Mouse (Mus musculus) monocyte, adult 5-6 weeks (primary cell): ENCODE results near the gene Dclre1b. TPM values are rescaled to one million over a fixed set of nuclear protein-coding genes. Genes with fewer than 3 reads are reported as not detected.
"Not testable (repeated sequence)": the region's sequence is repeated elsewhere in the genome, so short reads cannot be mapped to it uniquely, and the experiment has no call there.

Experiments used
- ATAC-seq: fragments of 153-309, 156-312 bp; replicated peaks from 2 replicates; pipeline ENCODE4 v1.8.0; 2017; ENCODE audit warnings: mild to moderate bottlenecking; ENCODE audit not compliant: low TSS enrichment, insufficient number of reproducible peaks, severe bottlenecking, poor library complexity, low FRiP score
- total RNA-seq: library from RNA; stranded (forward); fragments of 200-1000, 200-491, 200-594 nt; gene quantifications from 3 replicates; pipeline ENCODE4 v1.2.3, GENCODE M21; 2017

Gene Dclre1b
- total RNA-seq, 1 experiment from 2014 or later: 14.9 TPM

- ATAC-seq: not testable (repeated sequence)
Observed at GRCm38 (mm10) chr3:103830681-103831080, 21.4 kb upstream of the Dclre1b start.

- ATAC-seq: no peak
Observed at GRCm38 (mm10) chr3:103829036-103829435, 19.8 kb upstream of the Dclre1b start.

GRCm38 (mm10) chr3:103827548-103827947 is 18.3 kb upstream of the Dclre1b start:
- no peak for ATAC-seq

GRCm38 (mm10) chr3:103810967-103811366 is 1.7 kb upstream of the Dclre1b start:
- ATAC-seq: no peak

- ATAC-seq: peak; percentile 47
Observed at GRCm38 (mm10) chr3:103809799-103810150, 531 bp upstream of the Dclre1b start.

- no peak for ATAC-seq
Observed at GRCm38 (mm10) chr3:103805671-103806070, 3.6 kb downstream of the Dclre1b start.

- no peak for ATAC-seq
Observed at GRCm38 (mm10) chr3:103802861-103803260, 6.4 kb downstream of the Dclre1b start.

- peak; percentile 92 for ATAC-seq
Observed at GRCm38 (mm10) chr3:103801631-103802531, 7.4 kb downstream of the Dclre1b start.

GRCm38 (mm10) chr3:103799507-103799906 is 9.7 kb downstream of the Dclre1b start:
- ATAC-seq: no peak

GRCm38 (mm10) chr3:103796389-103796788 is 12.9 kb downstream of the Dclre1b start:
- ATAC-seq: no peak

- no peak for ATAC-seq
Observed at GRCm38 (mm10) chr3:103792566-103792965, 16.7 kb downstream of the Dclre1b start.

- not testable (repeated sequence) for ATAC-seq
Observed at GRCm38 (mm10) chr3:103792111-103792406, 17.2 kb downstream of the Dclre1b start.

- peak; percentile 97 for ATAC-seq
Observed at GRCm38 (mm10) chr3:103791230-103792110, 17.8 kb downstream of the Dclre1b start, which contains the start of gene Hipk1. Gene Hipk1, minus strand, starts transcription at chr3:103791563.

GRCm38 (mm10) chr3:103790346-103791145 is 18.7 kb downstream of the Dclre1b start:
- no peak for ATAC-seq

GRCm38 (mm10) chr3:103789891-103790345 is 19.3 kb downstream of the Dclre1b start:
- no peak for ATAC-seq

- ATAC-seq: no peak
Observed at GRCm38 (mm10) chr3:103789096-103789495, 20.1 kb downstream of the Dclre1b start.

GRCm38 (mm10) chr3:103787225-103787624 is 22.0 kb downstream of the Dclre1b start:
- no peak for ATAC-seq

GRCm38 (mm10) chr3:103782844-103783609 is 26.2 kb downstream of the Dclre1b start:
- ATAC-seq: no peak
